Mouse (Mus musculus): ENCODE measurements around the gene Scml2. TPM values are rescaled to one million over a fixed set of nuclear protein-coding genes. Genes with fewer than 3 reads are reported as not detected.
A peak's percentile ranks its signal among the peaks of the same experiment; 100 is the strongest.
"Not testable (repeated sequence)": the region's sequence is repeated elsewhere in the genome, so short reads cannot be mapped to it uniquely, and the experiment has no call there.

Gene Scml2
- total RNA-seq (2021), result 1 to 10 TPM; 4.5 to 5.8 TPM
- long read RNA-seq, experiment 1, partial matches to known transcripts, result 1 of 3 reads
- long read RNA-seq, experiment 1, other reads (novel, unspliced or antisense), result 2 of 3 reads
- long read RNA-seq, experiment 2, partial matches to known transcripts, result 0 of 2 reads
- long read RNA-seq, experiment 2, other reads (novel, unspliced or antisense), result 2 of 2 reads

- DNase-seq (ENCODE audit: low spot score in 2 of 2), result not testable (repeated sequence)
Measured at GRCm38 (mm10) chrX:161116893-161117292, at the start of gene Scml2. Gene Scml2 (plus strand): TSS chrX:161117193.

GRCm38 (mm10) chrX:161075576-161075975, 41.4 kb upstream of the Scml2 start:
- DNase-seq (ENCODE audit: low spot score in 2 of 2), result not testable (repeated sequence)

GRCm38 (mm10) chrX:161162314-161163068, 45.5 kb downstream of the Scml2 start:
- peak; percentile 24 to 46 for DNase-seq (ENCODE audit: low spot score in 2 of 2)

- no peak for DNase-seq (ENCODE audit: low spot score in 2 of 2)
Measured at GRCm38 (mm10) chrX:161163069-161163416, 46.0 kb downstream of the Scml2 start.

GRCm38 (mm10) chrX:161287156-161287555, 170.2 kb downstream of the Scml2 start, which contains the start of gene Gm15262:
Gene Gm15262 (plus strand): TSS chrX:161287456.
- DNase-seq (ENCODE audit: low spot score in 2 of 2), result not testable (repeated sequence)

Other genes with a start within 250 kb of the Scml2 start
- gene Gja6, start 210.1 kb upstream of the Scml2 start, total RNA-seq (2021), result under 1 TPM in 1 of 2 experiments, not detected in 1; 0.18 TPM
- gene Cdkl5, start 122.5 kb upstream of the Scml2 start, total RNA-seq (2021), result 1 to 10 TPM; 2.2 to 2.8 TPM
- gene Gm15262, start 170.3 kb downstream of the Scml2 start, total RNA-seq (2021), result under 1 TPM; 0.39 to 0.54 TPM